Mouse (Mus musculus) kidney, embryonic 16.5 days (tissue): Measurements from ENCODE around the gene Cenpp. TPM values are rescaled to one million over a fixed set of nuclear protein-coding genes. Genes with fewer than 3 reads are reported as not detected.

Experiments used
- ATAC-seq: fragments of 200-750 bp; cut with Nextera tagmentation; 2 replicates; pipeline ENCODE4 v1.8.0; 2017; ENCODE audit warnings: moderate TSS enrichment; ENCODE audit not compliant: low FRiP score, low TSS enrichment
- H3K27ac ChIP-seq: fragments of 300-500 bp; sonication (generic); 2 replicates; pipeline ENCODE4 v1.5.1; 2014; ENCODE audit warnings: low read length
- H3K27me3 ChIP-seq: fragments of 300-500 bp; sonication (generic); 2 replicates; pipeline ENCODE4 v1.6.1; 2014; ENCODE audit warnings: low read length, control low read depth, mixed read lengths; ENCODE audit not compliant: insufficient read depth
- H3K36me3 ChIP-seq: fragments of 300-500 bp; sonication (generic); 2 replicates; pipeline ENCODE4 v1.6.1; 2014; ENCODE audit warnings: low read length, control low read depth, mixed read lengths; ENCODE audit not compliant: insufficient read depth
- H3K4me1 ChIP-seq: fragments of 300-500 bp; sonication (generic); 2 replicates; pipeline ENCODE4 v1.6.1; 2014; ENCODE audit warnings: low read length, control low read depth, mixed read lengths; ENCODE audit not compliant: insufficient read depth
- H3K4me2 ChIP-seq: fragments of 300-500 bp; sonication (generic); replicated peaks from 2 replicates; pipeline ENCODE4 v1.6.1; 2014; ENCODE audit warnings: low read depth, low read length
- H3K4me3 ChIP-seq: fragments of 300-500 bp; sonication (generic); 2 replicates; pipeline ENCODE4 v1.5.1; 2014; ENCODE audit warnings: mild to moderate bottlenecking, low read length
- H3K9ac ChIP-seq: fragments of 300-500 bp; sonication (generic); replicated peaks from 2 replicates; pipeline ENCODE4 v1.6.1; 2014; ENCODE audit warnings: low read length
- H3K9me3 ChIP-seq: fragments of 300-500 bp; sonication (generic); 2 replicates; pipeline ENCODE4 v1.6.1; 2016; ENCODE audit warnings: low read length, control low read depth
- WGBS: fragments of 180-500 bp; shearing (Covaris S2); extraction: QIAGEN DNeasy Blood & Tissue Kit; methylation state at CpG from one replicate; pipeline ENCODE4 v1.1.7; 2014; 5-methylcytosine and 5-hydroxymethylcytosine counted together
- polyA plus RNA-seq: library from polyadenylated mRNA; unstranded; fragments of >200 nt; fragmentation: Nextera tagmentation; extraction: Ambion mirVana; gene quantifications from 2 replicates; pipeline ENCODE4 v1.2.1, GENCODE M21; 2015

Cenpp gene
- polyA plus RNA-seq, 1 experiment from 2014 or later = 26.2 TPM

DNA sequence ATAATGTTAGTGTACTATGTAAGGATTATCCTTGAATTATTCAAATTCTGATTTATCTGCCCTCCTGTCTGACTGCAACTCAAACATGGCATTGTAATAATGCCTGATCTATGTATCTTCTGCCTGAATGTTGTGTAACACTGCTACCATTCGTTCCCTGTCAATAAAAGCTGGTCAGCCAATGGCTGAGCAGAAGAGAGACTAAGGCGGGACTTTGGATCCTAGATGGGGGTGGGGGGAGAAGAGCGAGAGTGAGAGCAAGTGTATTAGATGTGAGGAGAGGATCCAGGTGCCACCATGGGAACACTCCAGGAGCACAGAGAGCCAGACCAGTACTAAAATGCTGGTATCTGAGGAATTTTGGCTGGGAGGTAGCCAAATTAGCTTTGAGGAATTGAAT, 82.2 kb downstream of the Cenpp start:
- Histone ChIP-seq H3K36me3 (no peaks in the 10 kb centered on the region), H3K9ac (no peak overlapping the region)

GRCm38 (mm10) chr13:49564347-49564746, 88.2 kb downstream of the Cenpp start:
- H3K36me3 ChIP-seq = no peaks in the 10 kb centered on the region
- H3K9me3 ChIP-seq = no peaks in the 10 kb centered on the region
- 84% methylated on average over 1 of the region's 1 CpGs for WGBS
- H3K4me1 ChIP-seq = no peaks in the 10 kb centered on the region
- H3K4me2 ChIP-seq = no peak overlapping the region
- H3K27ac ChIP-seq = no peak overlapping the region
- no peaks in the 10 kb centered on the region for H3K27me3 ChIP-seq
- H3K9ac ChIP-seq = no peak overlapping the region
- H3K4me3 ChIP-seq = no peak overlapping the region
- no peak for ATAC-seq

More for the DNA sequence above, 82.2 kb downstream of the Cenpp start:
- H3K27me3 ChIP-seq = no peaks in the 10 kb centered on the region
- no peak for ATAC-seq
- no peak overlapping the region for H3K4me3 ChIP-seq
- H3K4me2 ChIP-seq = no peak overlapping the region
- H3K4me1 ChIP-seq = no peaks in the 10 kb centered on the region
- no peak overlapping the region for H3K27ac ChIP-seq
- WGBS = 85% methylated on average over 3 of the region's 3 CpGs
- H3K9me3 ChIP-seq = no peaks in the 10 kb centered on the region

GRCm38 (mm10) chr13:49560886-49561285, 91.7 kb downstream of the Cenpp start:
- 65% methylated on average over 2 of the region's 2 CpGs for WGBS
- H3K4me1 ChIP-seq = no peaks in the 10 kb centered on the region
- H3K27ac ChIP-seq = no peak overlapping the region
- H3K9me3 ChIP-seq = no peaks in the 10 kb centered on the region
- H3K9ac ChIP-seq = no peak overlapping the region
- no peak for ATAC-seq
- no peaks in the 10 kb centered on the region for H3K36me3 ChIP-seq
- H3K4me3 ChIP-seq = no peak overlapping the region
- no peak overlapping the region for H3K4me2 ChIP-seq
- no peaks in the 10 kb centered on the region for H3K27me3 ChIP-seq

GRCm38 (mm10) chr13:49559185-49559584, 93.4 kb downstream of the Cenpp start:
- H3K9me3 ChIP-seq = no peaks in the 10 kb centered on the region
- H3K27me3 ChIP-seq = no peaks in the 10 kb centered on the region
- no peak overlapping the region for H3K4me3 ChIP-seq
- no peak overlapping the region for H3K9ac ChIP-seq
- no peak overlapping the region for H3K27ac ChIP-seq
- H3K4me2 ChIP-seq = no peak overlapping the region
- WGBS = 49% methylated on average over 2 of the region's 2 CpGs
- ATAC-seq = no peak
- H3K4me1 ChIP-seq = no peaks in the 10 kb centered on the region
- no peaks in the 10 kb centered on the region for H3K36me3 ChIP-seq

- WGBS = 60% methylated on average over 1 of the region's 1 CpGs
- no peak overlapping the region for H3K4me2 ChIP-seq
- no peak overlapping the region for H3K9ac ChIP-seq
- H3K9me3 ChIP-seq = no peaks in the 10 kb centered on the region
- H3K27me3 ChIP-seq = no peaks in the 10 kb centered on the region
- no peaks in the 10 kb centered on the region for H3K4me1 ChIP-seq
- no peak for ATAC-seq
- H3K36me3 ChIP-seq = no peaks in the 10 kb centered on the region
- no peak overlapping the region for H3K27ac ChIP-seq
- no peak overlapping the region for H3K4me3 ChIP-seq
Measured at GRCm38 (mm10) chr13:49556924-49557323, 95.7 kb downstream of the Cenpp start.

GRCm38 (mm10) chr13:49556203-49556602, 96.4 kb downstream of the Cenpp start:
- whole genome bisulfite sequencing = 83% methylated on average over 1 of the region's 1 CpGs

DNA sequence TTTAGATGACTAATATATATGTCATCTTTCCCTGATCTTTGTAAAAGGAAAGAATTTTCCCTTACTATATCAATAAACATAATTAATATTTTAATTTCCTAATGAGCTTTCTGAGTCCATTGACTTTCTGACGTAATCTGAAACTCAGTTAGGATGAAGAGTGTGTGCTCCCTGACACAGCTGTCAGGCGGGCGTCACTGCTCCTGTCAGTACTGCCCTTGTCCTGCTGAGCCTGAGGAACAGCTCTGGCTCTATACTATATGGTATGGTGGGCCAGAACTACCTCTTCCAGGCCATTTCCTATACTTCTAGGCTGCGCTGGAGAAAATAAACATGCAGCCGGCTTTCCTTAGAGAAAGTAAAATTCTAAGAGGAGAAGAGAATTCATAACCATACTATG, 98.1 kb downstream of the Cenpp start:
- Histone ChIP-seq H3K27ac (no peak overlapping the region), H3K36me3 (no peaks in the 10 kb centered on the region), H3K9me3 (no peaks in the 10 kb centered on the region), H3K4me1 (no peaks in the 10 kb centered on the region), H3K4me3 (no peak overlapping the region), H3K4me2 (no peak overlapping the region), H3K27me3 (no peaks in the 10 kb centered on the region), H3K9ac (no peak overlapping the region)
- no peak for ATAC-seq
- 88% methylated on average over 5 of the region's 5 CpGs for WGBS

More at GRCm38 (mm10) chr13:49556203-49556602, 96.4 kb downstream of the Cenpp start:
- H3K27me3 ChIP-seq = no peaks in the 10 kb centered on the region
- H3K27ac ChIP-seq = no peak overlapping the region
- H3K4me3 ChIP-seq = no peak overlapping the region
- no peaks in the 10 kb centered on the region for H3K4me1 ChIP-seq
- no peak overlapping the region for H3K9ac ChIP-seq
- H3K36me3 ChIP-seq = no peaks in the 10 kb centered on the region
- ATAC-seq = no peak
- no peak overlapping the region for H3K4me2 ChIP-seq
- no peaks in the 10 kb centered on the region for H3K9me3 ChIP-seq

- H3K27me3 ChIP-seq = no peaks in the 10 kb centered on the region
- no peaks in the 10 kb centered on the region for H3K4me1 ChIP-seq
- H3K9ac ChIP-seq = no peak overlapping the region
- WGBS = 89% methylated on average over 3 of the region's 3 CpGs
- no peak overlapping the region for H3K4me3 ChIP-seq
- H3K27ac ChIP-seq = no peak overlapping the region
- H3K4me2 ChIP-seq = no peak overlapping the region
- no peaks in the 10 kb centered on the region for H3K9me3 ChIP-seq
- ATAC-seq = no peak
- no peaks in the 10 kb centered on the region for H3K36me3 ChIP-seq
Measured at GRCm38 (mm10) chr13:49549616-49550015, 103.0 kb downstream of the Cenpp start.

- Histone ChIP-seq H3K4me2 (no peak overlapping the region), H3K27me3 (no peaks in the 10 kb centered on the region), H3K4me3 (no peak overlapping the region), H3K9ac (no peak overlapping the region), H3K36me3 (no peaks in the 10 kb centered on the region), H3K9me3 (no peaks in the 10 kb centered on the region), H3K4me1 (no peaks in the 10 kb centered on the region), H3K27ac (peak overlapping the region; percentile 57)
- WGBS = 55% methylated on average over 1 of the region's 1 CpGs
- ATAC-seq = no peak
Measured at GRCm38 (mm10) chr13:49547563-49548150, 104.9 kb downstream of the Cenpp start.

DNA sequence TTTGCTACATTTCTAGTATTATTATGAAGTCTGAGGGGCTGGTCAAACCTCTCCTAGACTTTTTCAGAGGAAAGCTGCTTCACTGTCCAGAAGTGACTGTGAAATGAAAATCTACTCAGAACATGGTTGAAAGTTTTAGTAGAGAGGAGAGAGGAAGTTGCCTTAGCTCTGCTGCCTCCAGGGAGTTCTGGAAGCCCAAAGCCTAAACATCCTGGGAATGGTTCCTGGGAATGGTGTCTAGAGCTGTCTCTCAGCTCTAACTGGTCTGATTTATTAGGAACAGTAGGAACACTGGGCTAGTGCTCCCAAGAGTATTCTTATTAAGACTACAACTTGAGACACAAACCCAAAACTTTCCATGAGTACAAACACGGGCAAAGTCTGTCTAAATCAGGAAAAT, 106.1 kb downstream of the Cenpp start:
- 0 out of 2 replicates have a peak, but pooled peaks have one; percentile 42 for ATAC-seq
- Histone ChIP-seq H3K36me3 (no peaks in the 10 kb centered on the region), H3K4me3 (no peak overlapping the region), H3K9ac (no peak overlapping the region), H3K27ac (peak overlapping the region; percentile 65; the same call in 1 of the 2 replicates), H3K9me3 (no peaks in the 10 kb centered on the region), H3K4me1 (no peaks in the 10 kb centered on the region), H3K4me2 (no peak overlapping the region), H3K27me3 (no peaks in the 10 kb centered on the region)
- WGBS = 51% methylated on average over 1 of the region's 1 CpGs
